Mouse (Mus musculus): Measurements from ENCODE around the gene Mapk3. TPM values are rescaled to one million over a fixed set of nuclear protein-coding genes. Genes with fewer than 3 reads are reported as not detected.

The Mapk3 gene
- polyA plus RNA-seq, 1 experiment, result 126 TPM

- H3K79me2 ChIP-seq (ENCODE audit: control insufficient read depth, insufficient read depth), result peaks cover 2% of the 10 kb centered on the region
Observed at GRCm38 (mm10) chr7:126803751-126804150, 44.4 kb downstream of the Mapk3 start.

GRCm38 (mm10) chr7:126806956-126807355, 47.6 kb downstream of the Mapk3 start:
- Histone ChIP-seq H3K4me2 (ENCODE audit: low read depth) (peak overlapping the region; percentile 67), H3ac (ENCODE audit: control insufficient read depth, insufficient read length) (no peak overlapping the region), H3K27me3 (ENCODE audit: control insufficient read depth, insufficient read depth, insufficient read length) (no peaks in the 10 kb centered on the region), H3K79me2 (ENCODE audit: control insufficient read depth, insufficient read depth) (no peaks in the 10 kb centered on the region), H3K36me3 (ENCODE audit: control insufficient read depth, insufficient read depth) (no peaks in the 10 kb centered on the region), H3K4me3 (peak overlapping the region; percentile 65)
- TF ChIP-seq TCF12 (IDR thresholded peaks at IDR 0.05; ENCODE audit: insufficient read depth, poor library complexity, severe bottlenecking), result no peak
- TF ChIP-seq POLR2A (IDR thresholded peaks at IDR 0.05; ENCODE audit: insufficient read length, low read depth), result peak; percentile 34
- no peak for TF ChIP-seq SRF (IDR thresholded peaks at IDR 0.05; ENCODE audit: control insufficient read depth, insufficient read length, low read depth)

More at GRCm38 (mm10) chr7:126803751-126804150, 44.4 kb downstream of the Mapk3 start:
- Histone ChIP-seq H3K27me3 (ENCODE audit: control insufficient read depth, insufficient read depth, insufficient read length) (no peaks in the 10 kb centered on the region), H3K4me3 (no peak overlapping the region), H3K36me3 (ENCODE audit: control insufficient read depth, insufficient read depth) (no peaks in the 10 kb centered on the region), H3ac (ENCODE audit: control insufficient read depth, insufficient read length) (no peak overlapping the region), H3K4me2 (ENCODE audit: low read depth) (peak overlapping the region; percentile 87)
- TF ChIP-seq TCF12 (IDR thresholded peaks at IDR 0.05; ENCODE audit: insufficient read depth, poor library complexity, severe bottlenecking) (no peak), CEBPB (IDR thresholded peaks at IDR 0.05; ENCODE audit: insufficient read depth, poor library complexity, severe bottlenecking) (no peak), REST (IDR thresholded peaks at IDR 0.05; ENCODE audit: insufficient read depth, insufficient read length) (no peak), MYOD1 (IDR thresholded peaks at IDR 0.05; ENCODE audit: control insufficient read depth in 1 of 3, insufficient read length in 2 of 3, low read depth in 2 of 3) (no peak), MAX (IDR thresholded peaks at IDR 0.05; ENCODE audit: low read depth) (no peak), E2F4 (IDR thresholded peaks at IDR 0.05; ENCODE audit: insufficient read depth) (no peak), TCF3 (IDR thresholded peaks at IDR 0.05; ENCODE audit: insufficient read length, low read depth) (no peak), USF1 (IDR thresholded peaks at IDR 0.05; ENCODE audit: low read depth) (no peak)

- TF ChIP-seq POLR2A (IDR thresholded peaks at IDR 0.05; ENCODE audit: insufficient read length, low read depth) (peak; percentile 14), REST (IDR thresholded peaks at IDR 0.05; ENCODE audit: insufficient read depth, insufficient read length) (peak; percentile 54), POLR2AphosphoS2 (IDR thresholded peaks at IDR 0.05; ENCODE audit: insufficient read length, low read depth) (no peak)
- Histone ChIP-seq H3K36me3 (ENCODE audit: control insufficient read depth, insufficient read depth) (no peaks in the 10 kb centered on the region), H3K79me2 (ENCODE audit: control insufficient read depth, insufficient read depth) (no peaks in the 10 kb centered on the region), H3ac (ENCODE audit: control insufficient read depth, insufficient read length) (peak overlapping the region; percentile 21), H3K4me3 (peak overlapping the region; percentile 65), H3K4me2 (ENCODE audit: low read depth) (peak overlapping the region; percentile 67), H3K27me3 (ENCODE audit: control insufficient read depth, insufficient read depth, insufficient read length) (no peaks in the 10 kb centered on the region)
Observed at GRCm38 (mm10) chr7:126807405-126807804, 48.0 kb downstream of the Mapk3 start.

GRCm38 (mm10) chr7:126808703-126809455, 49.5 kb downstream of the Mapk3 start:
- Histone ChIP-seq H3ac (ENCODE audit: control insufficient read depth, insufficient read length) (peak overlapping the region; percentile 21), H3K4me3 (peak overlapping the region; percentile 65), H3K4me2 (ENCODE audit: low read depth) (peak overlapping the region; percentile 67), H3K36me3 (ENCODE audit: control insufficient read depth, insufficient read depth) (no peaks in the 10 kb centered on the region), H3K79me2 (ENCODE audit: control insufficient read depth, insufficient read depth) (no peaks in the 10 kb centered on the region), H3K27me3 (ENCODE audit: control insufficient read depth, insufficient read depth, insufficient read length) (no peaks in the 10 kb centered on the region)
- TF ChIP-seq TCF12 (IDR thresholded peaks at IDR 0.05; ENCODE audit: insufficient read depth, poor library complexity, severe bottlenecking) (no peak), REST (IDR thresholded peaks at IDR 0.05; ENCODE audit: insufficient read depth, insufficient read length) (no peak), POLR2A (IDR thresholded peaks at IDR 0.05; ENCODE audit: insufficient read length, low read depth) (peak; percentile 80), USF1 (IDR thresholded peaks at IDR 0.05; ENCODE audit: low read depth) (no peak), SRF (IDR thresholded peaks at IDR 0.05; ENCODE audit: control insufficient read depth, insufficient read length, low read depth) (peak; percentile 42), POLR2AphosphoS2 (IDR thresholded peaks at IDR 0.05; ENCODE audit: insufficient read length, low read depth) (peak; percentile 66), MAX (IDR thresholded peaks at IDR 0.05; ENCODE audit: low read depth) (no peak), E2F4 (IDR thresholded peaks at IDR 0.05; ENCODE audit: insufficient read depth) (peak; percentile 69)

- H3K4me3 ChIP-seq, result peak overlapping the region; percentile 65
Observed at GRCm38 (mm10) chr7:126809723-126810369, 50.4 kb downstream of the Mapk3 start.

More at GRCm38 (mm10) chr7:126809723-126810369, 50.4 kb downstream of the Mapk3 start:
- Histone ChIP-seq H3ac (ENCODE audit: control insufficient read depth, insufficient read length) (peak overlapping the region; percentile 21), H3K79me2 (ENCODE audit: control insufficient read depth, insufficient read depth) (no peaks in the 10 kb centered on the region), H3K36me3 (ENCODE audit: control insufficient read depth, insufficient read depth) (no peaks in the 10 kb centered on the region), H3K27me3 (ENCODE audit: control insufficient read depth, insufficient read depth, insufficient read length) (no peaks in the 10 kb centered on the region), H3K4me2 (ENCODE audit: low read depth) (peak overlapping the region; percentile 67)
- TF ChIP-seq E2F4 (IDR thresholded peaks at IDR 0.05; ENCODE audit: insufficient read depth) (no peak), CEBPB (IDR thresholded peaks at IDR 0.05; ENCODE audit: insufficient read depth, poor library complexity, severe bottlenecking) (no peak), MYOD1 (IDR thresholded peaks at IDR 0.05; ENCODE audit: control insufficient read depth in 1 of 3, insufficient read length in 2 of 3, low read depth in 2 of 3) (no peak), MYOG (IDR thresholded peaks at IDR 0.05; ENCODE audit: control insufficient read depth in 1 of 3, insufficient read depth in 1 of 3, insufficient read length in 2 of 3, low read depth in 2 of 3) (no peak), REST (IDR thresholded peaks at IDR 0.05; ENCODE audit: insufficient read depth, insufficient read length) (no peak), POLR2A (IDR thresholded peaks at IDR 0.05; ENCODE audit: insufficient read length, low read depth) (no peak), MAX (IDR thresholded peaks at IDR 0.05; ENCODE audit: low read depth) (no peak), SRF (IDR thresholded peaks at IDR 0.05; ENCODE audit: control insufficient read depth, insufficient read length, low read depth) (no peak), POLR2AphosphoS2 (IDR thresholded peaks at IDR 0.05; ENCODE audit: insufficient read length, low read depth) (no peak), TCF12 (IDR thresholded peaks at IDR 0.05; ENCODE audit: insufficient read depth, poor library complexity, severe bottlenecking) (no peak), USF1 (IDR thresholded peaks at IDR 0.05; ENCODE audit: low read depth) (no peak), TCF3 (IDR thresholded peaks at IDR 0.05; ENCODE audit: insufficient read length, low read depth) (no peak)

Other genes with a start within 250 kb of the Mapk3 start
- gene Eif3c, start 193.2 kb upstream of the Mapk3 start, polyA plus RNA-seq (2012; fragmentation: generic; extraction: Trizol), result 344 TPM
- gene Apobr, start 174.7 kb upstream of the Mapk3 start, polyA plus RNA-seq (2012; fragmentation: generic; extraction: Trizol), result 4.7 TPM
- 3.6 TPM for gene Cln3, start 173.8 kb upstream of the Mapk3 start, polyA plus RNA-seq (2012; fragmentation: generic; extraction: Trizol)
- not detected for gene Il27, start 164.7 kb upstream of the Mapk3 start, polyA plus RNA-seq (2012; fragmentation: generic; extraction: Trizol)
- gene Nupr1, start 128.7 kb upstream of the Mapk3 start, polyA plus RNA-seq (2012; fragmentation: generic; extraction: Trizol), result 244 TPM
- 35.3 TPM for gene Sgf29, start 110.3 kb upstream of the Mapk3 start, polyA plus RNA-seq (2012; fragmentation: generic; extraction: Trizol)
- gene Sult1a1, start 83.2 kb upstream of the Mapk3 start, polyA plus RNA-seq (2012; fragmentation: generic; extraction: Trizol), result not detected
- 79.7 TPM for gene Bola2, start 64.2 kb upstream of the Mapk3 start, polyA plus RNA-seq (2012; fragmentation: generic; extraction: Trizol)
- gene Slx1b, start 63.8 kb upstream of the Mapk3 start, polyA plus RNA-seq (2012; fragmentation: generic; extraction: Trizol), result 5.8 TPM
- 0.14 TPM for gene Coro1a, start 51.8 kb upstream of the Mapk3 start, polyA plus RNA-seq (2012; fragmentation: generic; extraction: Trizol)
- 1.1 TPM for gene Gdpd3, start 6.7 kb downstream of the Mapk3 start, polyA plus RNA-seq (2012; fragmentation: generic; extraction: Trizol)
- gene Ypel3, start 17.4 kb downstream of the Mapk3 start, polyA plus RNA-seq (2012; fragmentation: generic; extraction: Trizol), result 82.2 TPM
- gene Tbx6, start 21.9 kb downstream of the Mapk3 start, polyA plus RNA-seq (2012; fragmentation: generic; extraction: Trizol), result 0.23 TPM
- gene Ppp4c, start 32.9 kb downstream of the Mapk3 start, polyA plus RNA-seq (2012; fragmentation: generic; extraction: Trizol), result 113 TPM
- gene Fam57b, start 38.1 kb downstream of the Mapk3 start, polyA plus RNA-seq (2012; fragmentation: generic; extraction: Trizol), result 0.94 TPM
- not detected for gene 4930451I11Rik, start 72.0 kb downstream of the Mapk3 start, polyA plus RNA-seq (2012; fragmentation: generic; extraction: Trizol)
- gene Doc2a, start 87.8 kb downstream of the Mapk3 start, polyA plus RNA-seq (2012; fragmentation: generic; extraction: Trizol), result not detected
- gene Hirip3, start 102.4 kb downstream of the Mapk3 start, polyA plus RNA-seq (2012; fragmentation: generic; extraction: Trizol), result 16.2 TPM
- gene Ino80e, start 102.8 kb downstream of the Mapk3 start, polyA plus RNA-seq (2012; fragmentation: generic; extraction: Trizol), result 62.4 TPM
- 26.6 TPM for gene Taok2, start 125.1 kb downstream of the Mapk3 start, polyA plus RNA-seq (2012; fragmentation: generic; extraction: Trizol)
- 34.1 TPM for gene Tmem219, start 163.3 kb downstream of the Mapk3 start, polyA plus RNA-seq (2012; fragmentation: generic; extraction: Trizol)
- gene Kctd13, start 169.3 kb downstream of the Mapk3 start, polyA plus RNA-seq (2012; fragmentation: generic; extraction: Trizol), result 14.6 TPM
- 0.11 TPM for gene Asphd1, start 190.0 kb downstream of the Mapk3 start, polyA plus RNA-seq (2012; fragmentation: generic; extraction: Trizol)
- gene Sez6l2, start 191.0 kb downstream of the Mapk3 start, polyA plus RNA-seq (2012; fragmentation: generic; extraction: Trizol), result 0.10 TPM
- 173 TPM for gene Cdipt, start 216.3 kb downstream of the Mapk3 start, polyA plus RNA-seq (2012; fragmentation: generic; extraction: Trizol)
- gene Cdiptos, start 216.5 kb downstream of the Mapk3 start, polyA plus RNA-seq (2012; fragmentation: generic; extraction: Trizol), result 0.18 TPM

Data from myocyte (in vitro differentiated cells).